Comparison of ENCODE assay signal across 11 mouse cellular contexts in the genomic region with DNA sequence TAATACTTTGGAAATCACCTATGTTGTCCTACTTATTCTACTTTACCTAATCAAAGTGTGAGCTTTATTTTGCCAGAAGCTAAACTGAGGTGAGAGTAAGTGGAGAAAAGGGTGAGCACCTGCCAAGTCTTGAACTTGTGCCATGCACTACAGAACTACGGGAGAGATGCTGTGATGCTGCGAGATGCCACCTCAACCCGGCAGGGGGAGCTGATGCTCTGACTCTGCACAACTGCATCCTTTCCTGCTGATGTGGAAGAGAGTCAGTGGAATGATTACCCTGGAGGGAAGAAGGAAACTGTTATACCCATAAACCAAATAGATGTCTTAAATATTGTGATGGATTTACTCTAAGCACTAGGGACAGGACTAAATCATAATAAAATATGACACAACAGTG.
DNase-seq lines count a peak whose midpoint lies in the region; TF ChIP-seq lines count a peak whose summit lies in the region.
"Had no signal": no experiment of that assay in that cellular context is flagged by ENCODE, and none has a peak within 500 bp of the region (broad histone marks: within the 10 kb centered on the region; RNA-seq: fewer than 3 reads in every experiment).

No protein-coding gene starts in this region.

- H3K27ac ChIP-seq in layer of hippocampus, adult 2 months: no peak overlapping the region
- H3K27ac ChIP-seq: forebrain, embryonic 13.5 days had no signal

- no peak overlapping the region for H3K4me3 ChIP-seq in layer of hippocampus, adult 2 months
- H3K4me3 ChIP-seq: forebrain, embryonic 13.5 days had no signal

- DNase-seq in adrenal gland, postnatal 10 days: peak; percentile 2
- no peak for DNase-seq in adrenal gland, postnatal 25 days
- no peak for DNase-seq in layer of hippocampus, adult 2 months (ENCODE audit: low spot score in 2 of 2)
- DNase-seq in layer of hippocampus, postnatal 25 days (ENCODE audit: extremely low spot score in 1 of 2, low spot score in 1 of 2): no peak
- DNase-seq in NIH3T3 (ENCODE audit: low read depth): peak; percentile 1
- DNase-seq in forelimb bud, embryonic 11.5 days (ENCODE audit: low read depth, low spot score): peak; percentile 6
- DNase-seq in right cerebral cortex, adult 18-20 months: no peak
- DNase-seq in heart, adult 18-20 months: no peak
- DNase-seq: B cell, adult 2 months; lung, postnatal 36 days had no signal

- TF ChIP-seq CTCF in layer of hippocampus, adult 2 months (conservative IDR thresholded peaks at IDR 0.05): peak; percentile 34

Comparison
In these comparisons a context has a peak if more than half of its experiments do, and no peak if none do; other contexts are left out.
1. DNase-seq: peak in adrenal gland, postnatal 10 days (single experiment), NIH3T3 (single experiment) and forelimb bud, embryonic 11.5 days (single experiment); none in adrenal gland, postnatal 25 days (single experiment), layer of hippocampus, adult 2 months (0 of 2), layer of hippocampus, postnatal 25 days (0 of 2), right cerebral cortex, adult 18-20 months (single experiment) and heart, adult 18-20 months (0 of 2).